Mouse (Mus musculus) stomach, postnatal 0 days (tissue): ENCODE data around the gene Gsk3a.

ENCODE experiments used
- CTCF ChIP-seq: IDR thresholded peaks from 2 replicates; pipeline ENCODE4 v1.5.1; 2016; ENCODE audit warnings: antibody characterized with exemption, low read depth, mild to moderate bottlenecking, moderate library complexity
- EP300 ChIP-seq: optimal IDR thresholded peaks from 2 replicates; pipeline ENCODE3; 2016; ENCODE audit warnings: antibody characterized with exemption

DNA sequence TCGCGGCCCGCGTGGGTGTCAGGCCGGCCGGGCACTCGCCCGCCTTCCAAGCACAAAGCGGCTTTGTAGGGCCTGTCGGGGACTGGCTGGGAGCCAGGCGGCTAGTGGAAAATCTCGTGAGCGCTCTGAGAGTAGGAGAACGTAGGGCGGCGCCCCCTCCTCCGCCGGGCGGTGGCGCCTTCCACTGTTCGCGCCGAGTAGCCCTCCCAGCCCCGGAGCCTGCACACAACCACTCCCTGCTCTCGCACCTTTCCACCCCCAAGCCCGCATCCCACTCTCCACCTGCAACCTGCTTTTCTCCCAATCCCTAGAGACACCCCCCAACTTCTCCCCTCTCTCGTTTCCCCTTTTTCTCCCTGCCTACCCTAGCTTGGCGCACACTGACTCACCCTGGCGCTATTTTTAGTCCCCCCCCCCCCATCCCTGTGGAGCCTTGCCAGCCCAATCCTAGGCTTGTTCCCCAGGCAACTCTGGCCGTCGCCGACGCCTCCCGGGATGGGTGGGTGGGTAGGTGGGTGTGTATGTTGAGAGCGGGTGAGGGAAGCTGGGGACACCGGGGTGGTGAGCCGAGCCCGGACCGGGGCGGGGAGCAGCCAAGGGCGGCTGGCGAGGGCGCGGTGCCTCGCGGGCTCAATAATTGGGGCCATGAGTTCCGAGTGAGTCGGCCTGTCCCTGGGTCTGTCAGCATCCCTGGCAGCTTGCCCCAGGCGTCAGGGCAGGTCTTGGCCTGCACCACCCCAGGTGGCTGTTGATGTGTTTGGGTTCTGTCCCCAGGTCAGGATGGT is 41.6 kb upstream of the Gsk3a start:
- TF ChIP-seq CTCF = peak; percentile 57
- TF ChIP-seq EP300 = peak; percentile 68
